Mouse (Mus musculus): ENCODE results near the gene Exosc6. TPM values are rescaled to one million over a fixed set of nuclear protein-coding genes. Genes with fewer than 3 reads are reported as not detected.
A peak's percentile ranks its signal among the peaks of the same experiment; 100 is the strongest.
"Not testable (repeated sequence)": the region's sequence is repeated elsewhere in the genome, so short reads cannot be mapped to it uniquely, and the experiment has no call there.

Gene Exosc6
- polyA plus RNA-seq, 1 experiment from 2014 or later, result 14.5 TPM

DNA sequence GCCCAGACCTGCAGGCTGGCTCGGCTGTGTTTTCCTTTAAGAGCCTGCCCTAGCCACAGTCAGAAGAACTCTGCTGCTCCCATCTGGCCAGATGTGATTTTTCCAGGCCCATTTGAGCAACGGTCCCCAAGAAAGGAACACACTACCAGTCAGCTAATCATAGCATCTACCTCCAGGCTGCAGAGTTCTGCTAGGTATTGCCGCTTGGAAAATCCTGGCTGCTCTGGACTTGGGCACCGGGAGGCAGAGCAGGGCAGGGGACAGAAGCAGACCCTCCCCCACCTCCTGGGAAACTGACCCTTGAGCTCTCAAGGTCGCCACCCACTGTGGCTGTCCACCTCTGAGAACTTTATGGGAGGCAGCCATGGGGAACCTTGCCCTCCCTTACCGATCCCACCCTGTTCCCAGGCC, 23.7 kb downstream of the Exosc6 start:
- Histone ChIP-seq H3K36me3 (ENCODE audit: control insufficient read depth, insufficient read depth, low read length) (no peaks in the 10 kb centered on the region), H3K4me2 (ENCODE audit: low read length) (no peak overlapping the region)
- ATAC-seq (ENCODE audit: insufficient number of reproducible peaks, insufficient read depth, low FRiP score, low read depth), result 0 out of 2 replicates have a peak, but pooled peaks have one; percentile 19

GRCm38 (mm10) chr8:111081580-111082258, 25.6 kb downstream of the Exosc6 start:
- Histone ChIP-seq H3K27me3 (ENCODE audit: control insufficient read depth, insufficient read depth, low read length) (no peaks in the 10 kb centered on the region), H3K36me3 (ENCODE audit: control insufficient read depth, insufficient read depth, low read length) (no peaks in the 10 kb centered on the region), H3K27ac (replicated peaks in 1 of 2; ENCODE audit: control insufficient read depth in 1 of 2, insufficient read depth in 1 of 2, low read depth in 2 of 2, low read length in 2 of 2) (no peak overlapping the region), H3K9ac (ENCODE audit: low read length) (peak overlapping the region; percentile 8; the same call in 1 of the 2 replicates), H3K4me1 (ENCODE audit: control insufficient read depth in 2 of 2, insufficient read depth in 2 of 2, low read length in 2 of 2) (no peaks in the 10 kb centered on the region; a peak in 1 of 4 replicates), H3K4me3 (ENCODE audit: control insufficient read depth in 1 of 2, insufficient read depth in 1 of 2, low read depth in 1 of 2, low read length in 2 of 2) (no peak overlapping the region), H3K9me3 (ENCODE audit: control insufficient read depth, low read length) (no peaks in the 10 kb centered on the region), H3K4me2 (ENCODE audit: low read length) (no peak overlapping the region)
- ATAC-seq (ENCODE audit: insufficient number of reproducible peaks, insufficient read depth, low FRiP score, low read depth), result no peak
- WGBS, result 59% methylated on average over 12 of the region's 12 CpGs

More for the DNA sequence above, 23.7 kb downstream of the Exosc6 start:
- no peaks in the 10 kb centered on the region; a peak in 1 of 4 replicates for H3K4me1 ChIP-seq (ENCODE audit: control insufficient read depth in 2 of 2, insufficient read depth in 2 of 2, low read length in 2 of 2)
- no peak overlapping the region; the same call in none of the 2 replicates for H3K9ac ChIP-seq (ENCODE audit: low read length)
- 24% methylated on average over 6 of the region's 6 CpGs for WGBS
- no peak overlapping the region for H3K27ac ChIP-seq (replicated peaks in 1 of 2; ENCODE audit: control insufficient read depth in 1 of 2, insufficient read depth in 1 of 2, low read depth in 2 of 2, low read length in 2 of 2)
- no peaks in the 10 kb centered on the region for H3K27me3 ChIP-seq (ENCODE audit: control insufficient read depth, insufficient read depth, low read length)
- H3K4me3 ChIP-seq (ENCODE audit: control insufficient read depth in 1 of 2, insufficient read depth in 1 of 2, low read depth in 1 of 2, low read length in 2 of 2), result no peak overlapping the region
- no peaks in the 10 kb centered on the region for H3K9me3 ChIP-seq (ENCODE audit: control insufficient read depth, low read length)

DNA sequence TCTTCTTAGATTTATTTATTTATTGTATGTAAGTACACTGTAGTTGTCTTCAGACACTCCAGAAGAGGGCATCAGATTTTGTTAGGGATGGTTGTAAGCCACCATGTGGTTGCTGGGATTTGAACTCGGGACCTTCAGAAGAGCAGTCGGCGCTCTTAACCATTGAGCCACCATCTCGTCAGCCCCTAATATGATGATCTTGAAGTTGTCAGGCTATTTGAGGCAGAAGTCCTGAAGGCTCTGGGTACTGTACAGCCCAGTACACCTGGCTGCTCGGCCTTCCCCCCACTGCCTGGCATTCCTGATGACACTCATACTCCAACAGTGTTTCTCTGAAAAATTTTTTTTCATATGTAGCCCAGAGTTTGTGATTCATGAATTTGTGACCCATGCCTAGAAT, 27.8 kb downstream of the Exosc6 start:
- WGBS, result 78% methylated on average over 5 of the region's 5 CpGs
- not testable (repeated sequence) for H3K4me2 ChIP-seq (ENCODE audit: low read length); H3K27ac ChIP-seq (replicated peaks in 1 of 2; ENCODE audit: control insufficient read depth in 1 of 2, insufficient read depth in 1 of 2, low read depth in 2 of 2, low read length in 2 of 2)

DNA sequence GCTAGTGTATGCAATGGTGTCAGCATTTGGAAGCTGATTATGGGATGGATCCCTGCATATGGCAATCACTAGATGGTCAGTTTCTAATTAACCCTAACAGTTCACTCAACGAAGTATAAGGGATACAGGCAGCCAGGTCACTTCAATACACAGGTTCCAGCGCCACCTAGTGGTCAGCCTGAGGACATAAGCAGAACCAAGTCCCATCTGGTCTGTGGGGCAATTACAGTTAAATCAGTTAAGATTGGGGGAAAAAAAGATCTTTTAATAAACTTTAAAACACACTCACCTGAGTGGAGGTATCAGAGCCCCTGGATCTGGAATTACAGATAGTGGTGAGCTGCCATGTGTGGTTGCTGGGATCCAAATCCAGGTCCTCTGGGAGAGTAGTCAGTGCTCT, 34.0 kb downstream of the Exosc6 start:
- H3K4me3 ChIP-seq (ENCODE audit: control insufficient read depth in 1 of 2, insufficient read depth in 1 of 2, low read depth in 1 of 2, low read length in 2 of 2), result no peak overlapping the region
- no peak overlapping the region for H3K9ac ChIP-seq (ENCODE audit: low read length)
- no peaks in the 10 kb centered on the region for H3K9me3 ChIP-seq (ENCODE audit: control insufficient read depth, low read length)
- no peak overlapping the region for H3K4me2 ChIP-seq (ENCODE audit: low read length)
- no peaks in the 10 kb centered on the region for H3K36me3 ChIP-seq (ENCODE audit: control insufficient read depth, insufficient read depth, low read length)
- 0% methylated on average over 2 of the region's 2 CpGs for WGBS
- H3K4me1 ChIP-seq (ENCODE audit: control insufficient read depth in 2 of 2, insufficient read depth in 2 of 2, low read length in 2 of 2), result no peaks in the 10 kb centered on the region
- H3K27me3 ChIP-seq (ENCODE audit: control insufficient read depth, insufficient read depth, low read length), result no peaks in the 10 kb centered on the region
- ATAC-seq (ENCODE audit: insufficient number of reproducible peaks, insufficient read depth, low FRiP score, low read depth), result no peak
- no peak overlapping the region for H3K27ac ChIP-seq (replicated peaks in 1 of 2; ENCODE audit: control insufficient read depth in 1 of 2, insufficient read depth in 1 of 2, low read depth in 2 of 2, low read length in 2 of 2)

More for the DNA sequence above, 27.8 kb downstream of the Exosc6 start:
- H3K27me3 ChIP-seq (ENCODE audit: control insufficient read depth, insufficient read depth, low read length); H3K9me3 ChIP-seq (ENCODE audit: control insufficient read depth, low read length); H3K9ac ChIP-seq (ENCODE audit: low read length); H3K36me3 ChIP-seq (ENCODE audit: control insufficient read depth, insufficient read depth, low read length); H3K4me1 ChIP-seq (ENCODE audit: control insufficient read depth in 2 of 2, insufficient read depth in 2 of 2, low read length in 2 of 2); H3K4me3 ChIP-seq (ENCODE audit: control insufficient read depth in 1 of 2, insufficient read depth in 1 of 2, low read depth in 1 of 2, low read length in 2 of 2); ATAC-seq (ENCODE audit: insufficient number of reproducible peaks, insufficient read depth, low FRiP score, low read depth): not testable (repeated sequence)

GRCm38 (mm10) chr8:111091706-111092105, 35.6 kb downstream of the Exosc6 start:
- no peaks in the 10 kb centered on the region for H3K9me3 ChIP-seq (ENCODE audit: control insufficient read depth, low read length)
- no peaks in the 10 kb centered on the region for H3K36me3 ChIP-seq (ENCODE audit: control insufficient read depth, insufficient read depth, low read length)
- no peak for ATAC-seq (ENCODE audit: insufficient number of reproducible peaks, insufficient read depth, low FRiP score, low read depth)
- H3K4me1 ChIP-seq (ENCODE audit: control insufficient read depth in 2 of 2, insufficient read depth in 2 of 2, low read length in 2 of 2), result peaks cover 3 to 5% of the 10 kb centered on the region in 2 experiments; a peak in 3 of 4 replicates
- no peak overlapping the region for H3K27ac ChIP-seq (replicated peaks in 1 of 2; ENCODE audit: control insufficient read depth in 1 of 2, insufficient read depth in 1 of 2, low read depth in 2 of 2, low read length in 2 of 2)
- no peaks in the 10 kb centered on the region for H3K27me3 ChIP-seq (ENCODE audit: control insufficient read depth, insufficient read depth, low read length)
- H3K4me2 ChIP-seq (ENCODE audit: low read length), result no peak overlapping the region
- peak overlapping the region; percentile 44 for H3K9ac ChIP-seq (ENCODE audit: low read length)
- WGBS, result 46% methylated on average over 7 of the region's 7 CpGs
- no peak overlapping the region for H3K4me3 ChIP-seq (ENCODE audit: control insufficient read depth in 1 of 2, insufficient read depth in 1 of 2, low read depth in 1 of 2, low read length in 2 of 2)

DNA sequence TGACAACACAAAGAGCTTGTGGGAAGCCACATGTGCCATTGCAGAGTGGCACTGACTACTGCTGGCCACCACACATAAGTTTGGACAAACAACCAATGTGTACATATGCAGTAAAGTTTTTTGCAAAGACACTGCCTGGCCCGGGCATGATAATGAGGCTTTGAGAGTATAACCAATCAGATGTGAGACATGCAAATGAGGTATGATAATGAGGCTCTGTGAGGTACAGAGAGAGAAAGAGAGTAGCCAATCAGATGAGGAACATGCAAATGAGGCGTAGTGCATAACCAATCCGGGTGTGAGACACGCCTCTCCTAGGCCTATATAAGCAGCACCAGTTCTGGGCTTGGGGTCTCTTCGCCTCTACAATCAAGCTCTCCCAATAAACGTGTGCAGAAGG, 36.2 kb downstream of the Exosc6 start, which contains the start of gene Clec18a:
TSS of gene Clec18a (minus strand) at position 101 of the 400 bp plus-strand sequence.
- H3K9ac ChIP-seq (ENCODE audit: low read length), result peak within 1 kb of the TSS; percentile 44
- ATAC-seq (ENCODE audit: insufficient number of reproducible peaks, insufficient read depth, low FRiP score, low read depth); H3K4me3 ChIP-seq (ENCODE audit: control insufficient read depth in 1 of 2, insufficient read depth in 1 of 2, low read depth in 1 of 2, low read length in 2 of 2); H3K27me3 ChIP-seq (ENCODE audit: control insufficient read depth, insufficient read depth, low read length); H3K4me2 ChIP-seq (ENCODE audit: low read length); H3K4me1 ChIP-seq (ENCODE audit: control insufficient read depth in 2 of 2, insufficient read depth in 2 of 2, low read length in 2 of 2); H3K36me3 ChIP-seq (ENCODE audit: control insufficient read depth, insufficient read depth, low read length); H3K9me3 ChIP-seq (ENCODE audit: control insufficient read depth, low read length); H3K27ac ChIP-seq (replicated peaks in 1 of 2; ENCODE audit: control insufficient read depth in 1 of 2, insufficient read depth in 1 of 2, low read depth in 2 of 2, low read length in 2 of 2): not testable (repeated sequence)
- WGBS, result 78% methylated on average over 5 of the region's 6 CpGs

GRCm38 (mm10) chr8:111093865-111094718, 38.0 kb downstream of the Exosc6 start, which contains the start of gene Pdpr:
Gene Pdpr (plus strand): TSS chr8:111094630.
- Histone ChIP-seq H3K27me3 (ENCODE audit: control insufficient read depth, insufficient read depth, low read length) (no peaks in the 10 kb centered on the region), H3K36me3 (ENCODE audit: control insufficient read depth, insufficient read depth, low read length) (no peaks in the 10 kb centered on the region), H3K4me3 (ENCODE audit: control insufficient read depth in 1 of 2, insufficient read depth in 1 of 2, low read depth in 1 of 2, low read length in 2 of 2) (peak within 1 kb of the TSS; percentile 68 to 93), H3K4me1 (ENCODE audit: control insufficient read depth in 2 of 2, insufficient read depth in 2 of 2, low read length in 2 of 2) (peaks cover 3 to 5% of the 10 kb centered on the region in 2 experiments; a peak in 3 of 4 replicates), H3K27ac (replicated peaks in 1 of 2; ENCODE audit: control insufficient read depth in 1 of 2, insufficient read depth in 1 of 2, low read depth in 2 of 2, low read length in 2 of 2) (peak within 1 kb of the TSS; percentile 68 to 70), H3K4me2 (ENCODE audit: low read length) (peak within 1 kb of the TSS; percentile 88), H3K9me3 (ENCODE audit: control insufficient read depth, low read length) (no peaks in the 10 kb centered on the region), H3K9ac (ENCODE audit: low read length) (peak within 1 kb of the TSS; percentile 80)
- ATAC-seq (ENCODE audit: insufficient number of reproducible peaks, insufficient read depth, low FRiP score, low read depth), result peak; percentile 92
- WGBS, result 5% methylated on average over 63 of the region's 72 CpGs
